Mouse (Mus musculus) forebrain, embryonic 10.5 days (tissue): Measurements from ENCODE around the gene Setd4. TPM values are rescaled to one million over a fixed set of nuclear protein-coding genes. Genes with fewer than 3 reads are reported as not detected.
A peak's percentile ranks its signal among the peaks of the same experiment; 100 is the strongest.

Source experiments
- DNase-seq: peaks from one replicate; pipeline ENCODE4 v3.0.0-alpha.2; 2017; ENCODE audit warnings: low spot score; ENCODE audit errors: extremely low spot score
- H3K27ac ChIP-seq: fragments of 300-500 bp; sonication (generic); 2 replicates; pipeline ENCODE4 v1.5.1; 2016; ENCODE audit warnings: mild to moderate bottlenecking
- H3K27me3 ChIP-seq: fragments of 300-500 bp; sonication (generic); 2 replicates; pipeline ENCODE4 v1.6.1; 2016; ENCODE audit warnings: mild to moderate bottlenecking; ENCODE audit not compliant: poor library complexity, severe bottlenecking
- H3K36me3 ChIP-seq: fragments of 300-500 bp; sonication (generic); replicated peaks from 2 replicates; pipeline ENCODE4 v1.6.1; 2016; ENCODE audit warnings: mild to moderate bottlenecking, moderate library complexity
- H3K4me1 ChIP-seq: fragments of 300-500 bp; sonication (generic); 2 replicates; pipeline ENCODE4 v1.6.1; 2016
- H3K4me3 ChIP-seq: fragments of 300-500 bp; sonication (generic); 2 replicates; pipeline ENCODE4 v1.5.1; 2016; ENCODE audit warnings: mild to moderate bottlenecking, moderate library complexity
- H3K9me3 ChIP-seq: fragments of 300-500 bp; sonication (generic); 2 replicates; pipeline ENCODE4 v1.6.1; 2016; ENCODE audit warnings: mild to moderate bottlenecking, moderate library complexity
- WGBS: fragments of 180-500 bp; shearing (Covaris S2); methylation state at CpG from one replicate; pipeline ENCODE4 v1.1.7; 2016; 5-methylcytosine and 5-hydroxymethylcytosine counted together
- polyA plus RNA-seq: library from polyadenylated mRNA; unstranded; fragments of >200 nt; fragmentation: Nextera tagmentation; extraction: Ambion mirVana; gene quantifications from 2 replicates; pipeline ENCODE4 v1.2.1, GENCODE M21; 2016

Gene Setd4
- polyA plus RNA-seq, 1 experiment from 2014 or later = 14.9 TPM

DNA sequence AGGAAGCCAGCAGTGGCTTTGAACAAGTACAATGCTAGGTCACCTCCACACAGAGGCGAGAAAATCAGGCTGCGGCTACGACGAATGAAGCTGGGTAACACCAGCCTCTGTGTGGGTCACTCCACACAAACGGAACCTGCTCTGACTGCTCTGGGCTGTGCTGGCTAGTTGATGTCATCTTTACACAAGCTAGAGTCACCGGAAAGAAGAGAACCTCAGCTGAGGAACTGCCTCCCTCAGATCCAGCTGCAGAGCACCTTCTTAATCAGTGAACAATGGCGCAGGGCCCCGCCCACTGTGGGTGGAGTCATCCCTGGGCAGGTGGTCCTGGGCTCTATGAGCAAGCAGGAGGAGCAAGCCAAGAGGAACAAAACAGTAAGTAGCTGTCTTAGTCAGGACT is 17.5 kb downstream of the Setd4 start:
- peaks cover 46% of the 10 kb centered on the region for H3K36me3 ChIP-seq
- H3K9me3 ChIP-seq = no peaks in the 10 kb centered on the region
- no peaks in the 10 kb centered on the region for H3K27me3 ChIP-seq
- peaks cover 13% of the 10 kb centered on the region for H3K4me1 ChIP-seq
- 58% methylated on average over 8 of the region's 8 CpGs for WGBS
- DNase-seq = no peak
- H3K4me3 ChIP-seq = no peak overlapping the region
- H3K27ac ChIP-seq = 0 out of 2 replicates have a peak overlapping the region, but pooled peaks have one; percentile 2

DNA sequence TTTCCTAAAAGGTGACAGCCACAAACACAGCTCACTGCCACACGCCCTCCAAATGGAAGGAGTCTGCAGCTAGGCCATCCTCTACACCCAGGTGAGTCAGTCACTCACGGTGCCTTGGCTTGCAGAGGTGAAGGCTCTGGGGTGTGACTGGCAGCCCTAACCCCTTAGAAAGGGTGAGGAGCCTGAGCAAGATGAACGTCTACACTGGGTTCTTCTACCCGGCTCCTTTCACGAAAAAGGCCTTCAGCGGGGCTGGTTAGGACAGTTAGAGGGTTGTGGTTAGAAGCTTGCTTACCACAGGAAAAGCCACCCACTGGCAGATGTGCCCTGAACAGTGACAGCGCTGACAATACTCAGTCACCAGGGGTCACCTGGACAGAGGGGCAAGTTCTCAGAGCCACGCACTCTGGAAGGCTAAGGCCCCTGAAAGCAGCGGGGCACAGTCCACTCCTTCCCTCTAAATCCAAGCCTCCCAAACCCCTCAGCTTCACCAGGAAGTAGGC is 18.1 kb downstream of the Setd4 start:
- Histone ChIP-seq H3K27me3 (no peaks in the 10 kb centered on the region), H3K4me3 (no peak overlapping the region), H3K27ac (0 out of 2 replicates have a peak overlapping the region, but pooled peaks have one; percentile 2), H3K36me3 (peaks cover 43% of the 10 kb centered on the region), H3K9me3 (no peaks in the 10 kb centered on the region), H3K4me1 (peaks cover 13% of the 10 kb centered on the region)
- 91% methylated on average over 9 of the region's 9 CpGs for WGBS
- DNase-seq = no peak

DNA sequence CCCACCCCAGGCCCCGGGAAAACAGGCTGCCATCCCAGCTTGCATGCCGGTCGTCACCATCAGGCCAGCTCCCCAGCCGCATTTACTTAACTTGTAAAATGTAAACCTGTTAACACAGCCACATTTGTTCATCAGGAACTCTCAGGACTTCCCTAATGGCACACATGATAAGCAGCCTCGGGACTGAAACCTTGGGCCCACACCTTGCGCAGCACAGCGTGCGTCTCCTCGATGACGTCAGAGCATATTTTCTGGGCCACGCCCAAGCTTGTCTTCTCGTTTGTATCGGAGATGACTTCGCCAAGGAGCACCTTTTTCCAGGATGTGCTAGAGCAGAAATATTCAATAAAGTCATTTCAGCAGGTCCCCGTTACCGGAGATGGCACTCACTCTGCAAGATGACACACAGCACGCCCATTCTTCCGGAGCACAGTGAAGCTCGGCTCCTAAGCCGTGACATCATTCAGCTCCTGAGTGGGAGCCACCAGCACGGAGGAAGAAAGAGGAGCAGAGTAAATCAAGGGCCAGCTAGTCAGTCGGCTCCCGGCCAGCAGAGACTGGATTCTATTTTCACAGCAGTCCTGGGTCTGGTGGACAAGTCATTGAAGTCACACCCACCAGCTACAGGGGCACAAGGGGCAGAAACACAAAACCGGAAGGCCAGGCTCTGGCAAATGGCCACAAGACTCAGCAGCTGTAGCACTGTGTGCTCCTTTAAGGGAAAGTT is 18.7 kb downstream of the Setd4 start:
- H3K27me3 ChIP-seq = no peaks in the 10 kb centered on the region
- DNase-seq = no peak
- 94% methylated on average over 24 of the region's 24 CpGs for whole genome bisulfite sequencing

DNA sequence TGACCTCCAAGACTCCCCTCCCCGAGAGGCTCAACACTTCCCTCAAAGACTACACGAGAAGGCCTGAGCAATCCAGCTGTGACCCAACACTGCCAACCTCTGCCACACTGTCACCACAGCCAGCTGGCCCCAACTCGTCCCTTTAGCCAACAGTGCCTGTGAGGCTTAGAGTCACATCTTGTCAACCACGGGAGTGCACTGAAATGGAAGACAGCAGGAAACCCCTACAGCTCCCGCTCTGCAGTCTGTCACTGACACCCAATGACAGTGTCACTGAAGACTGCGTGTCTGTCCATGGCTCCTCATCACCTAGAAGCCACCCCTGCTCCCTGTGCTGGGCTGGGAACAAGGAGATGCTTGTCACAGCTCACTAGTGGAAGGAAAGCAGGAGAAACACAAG is 22.7 kb downstream of the Setd4 start:
- no peak overlapping the region for H3K4me3 ChIP-seq
- H3K27ac ChIP-seq = no peak overlapping the region
- peaks cover 16% of the 10 kb centered on the region for H3K36me3 ChIP-seq
- WGBS = 72% methylated on average over 6 of the region's 6 CpGs
- no peaks in the 10 kb centered on the region for H3K27me3 ChIP-seq
- H3K9me3 ChIP-seq = no peaks in the 10 kb centered on the region
- DNase-seq = no peak
- H3K4me1 ChIP-seq = peaks cover 6% of the 10 kb centered on the region

More for the DNA sequence above, 18.7 kb downstream of the Setd4 start:
- Histone ChIP-seq H3K27ac (no peak overlapping the region), H3K9me3 (no peaks in the 10 kb centered on the region), H3K4me3 (no peak overlapping the region), H3K36me3 (peaks cover 37% of the 10 kb centered on the region), H3K4me1 (peaks cover 13% of the 10 kb centered on the region)

DNA sequence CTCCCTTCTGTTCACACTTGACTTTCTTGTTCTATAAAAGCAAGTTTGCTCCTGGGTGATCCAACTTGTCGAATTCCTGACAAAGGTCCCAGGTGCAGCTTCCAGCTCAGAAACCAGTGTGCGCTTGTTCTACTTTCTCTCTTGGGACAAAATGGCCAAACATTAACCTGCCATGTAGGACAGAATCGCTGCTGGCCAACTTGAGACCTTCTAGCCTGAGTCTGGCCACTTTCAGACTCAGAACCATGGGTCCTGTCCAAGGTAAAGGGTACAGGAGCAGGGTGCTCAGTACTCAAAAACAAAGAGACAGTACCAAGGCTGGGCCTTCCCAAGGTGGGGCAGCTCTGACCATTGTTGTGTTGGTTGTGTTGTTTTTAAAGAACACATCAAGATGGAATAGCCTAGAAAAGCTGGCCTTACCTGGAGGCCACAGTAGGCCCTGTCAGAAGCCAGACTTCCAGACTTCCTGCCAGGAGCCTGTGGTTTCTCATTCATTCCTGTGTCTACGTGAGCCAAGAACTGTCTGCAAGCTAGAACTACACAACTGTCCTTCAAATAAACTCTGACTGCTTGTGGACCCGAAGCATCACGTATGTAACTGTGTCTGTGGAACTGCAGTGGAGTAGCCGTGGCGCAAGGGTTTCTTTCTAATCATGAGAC is 25.4 kb downstream of the Setd4 start:
- 90% methylated on average over 8 of the region's 8 CpGs for WGBS

DNA sequence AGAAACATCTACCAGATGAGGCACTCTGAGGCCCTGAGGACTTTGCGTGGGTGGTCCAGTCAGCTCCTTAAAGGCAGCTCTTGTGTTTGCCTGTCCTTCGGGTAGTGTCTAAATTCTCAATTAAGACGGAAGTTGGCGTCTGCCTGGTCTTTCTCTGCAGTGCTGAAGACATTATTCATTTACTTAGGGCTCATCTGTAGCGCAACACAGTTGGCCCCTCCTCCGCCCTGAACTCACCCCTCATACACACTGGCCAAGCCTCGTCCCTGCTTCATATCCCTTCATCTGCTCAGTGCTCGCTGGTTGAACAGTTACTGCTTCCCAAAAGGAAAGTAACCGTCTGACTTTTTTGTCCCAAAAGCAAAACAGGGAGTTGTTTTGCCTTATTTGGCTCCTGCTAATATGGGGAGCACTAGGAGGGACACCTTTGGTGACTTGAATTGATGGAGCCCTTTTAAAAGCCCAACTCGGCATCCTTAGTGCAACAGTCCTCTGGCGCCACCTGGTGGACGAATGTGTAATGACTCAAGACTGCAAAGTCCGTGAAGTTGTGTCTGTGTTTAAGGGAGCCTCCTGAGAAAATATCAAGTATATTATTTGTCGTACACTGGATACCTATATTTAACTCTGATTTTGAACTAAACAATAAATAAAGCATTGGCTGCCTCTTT is 27.3 kb downstream of the Setd4 start:
- peaks cover 11% of the 10 kb centered on the region; the same call in 1 of the 2 replicates for H3K4me1 ChIP-seq
- H3K27ac ChIP-seq = no peak overlapping the region
- H3K4me3 ChIP-seq = no peak overlapping the region
- H3K9me3 ChIP-seq = no peaks in the 10 kb centered on the region
- no peaks in the 10 kb centered on the region for H3K27me3 ChIP-seq
- DNase-seq = peak; percentile 82
- H3K36me3 ChIP-seq = no peaks in the 10 kb centered on the region
- WGBS = 38% methylated on average over 14 of the region's 14 CpGs

More for the DNA sequence above, 25.4 kb downstream of the Setd4 start:
- no peak for DNase-seq
- no peak overlapping the region for H3K27ac ChIP-seq
- H3K27me3 ChIP-seq = no peaks in the 10 kb centered on the region
- H3K36me3 ChIP-seq = no peaks in the 10 kb centered on the region
- H3K4me1 ChIP-seq = peaks cover 11% of the 10 kb centered on the region; the same call in 1 of the 2 replicates
- H3K4me3 ChIP-seq = no peak overlapping the region
- H3K9me3 ChIP-seq = no peaks in the 10 kb centered on the region

DNA sequence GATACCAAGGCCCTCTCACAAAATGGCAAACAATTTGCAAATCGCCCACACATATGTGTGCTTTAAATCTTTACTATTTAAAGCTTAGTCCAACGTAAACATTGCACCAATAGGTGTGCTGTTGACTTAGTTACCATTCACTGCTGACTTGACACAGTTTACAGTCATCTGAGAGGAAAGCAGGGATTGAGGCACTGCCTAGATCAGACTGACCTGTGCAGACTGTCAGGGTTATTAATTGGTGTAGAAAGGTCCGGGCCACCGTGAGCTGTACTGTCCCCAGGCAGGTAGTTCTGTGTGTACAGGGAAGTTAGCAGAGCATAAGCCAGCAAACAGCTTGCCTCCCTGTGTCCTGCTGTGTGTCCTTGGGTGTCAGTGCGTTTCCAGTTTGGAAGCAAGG is 28.3 kb downstream of the Setd4 start:
- Histone ChIP-seq H3K27me3 (no peaks in the 10 kb centered on the region), H3K9me3 (no peaks in the 10 kb centered on the region), H3K4me3 (no peak overlapping the region), H3K36me3 (no peaks in the 10 kb centered on the region), H3K27ac (no peak overlapping the region), H3K4me1 (peaks cover 11% of the 10 kb centered on the region; the same call in 1 of the 2 replicates)
- 88% methylated on average over 5 of the region's 5 CpGs for WGBS
- no peak for DNase-seq

DNA sequence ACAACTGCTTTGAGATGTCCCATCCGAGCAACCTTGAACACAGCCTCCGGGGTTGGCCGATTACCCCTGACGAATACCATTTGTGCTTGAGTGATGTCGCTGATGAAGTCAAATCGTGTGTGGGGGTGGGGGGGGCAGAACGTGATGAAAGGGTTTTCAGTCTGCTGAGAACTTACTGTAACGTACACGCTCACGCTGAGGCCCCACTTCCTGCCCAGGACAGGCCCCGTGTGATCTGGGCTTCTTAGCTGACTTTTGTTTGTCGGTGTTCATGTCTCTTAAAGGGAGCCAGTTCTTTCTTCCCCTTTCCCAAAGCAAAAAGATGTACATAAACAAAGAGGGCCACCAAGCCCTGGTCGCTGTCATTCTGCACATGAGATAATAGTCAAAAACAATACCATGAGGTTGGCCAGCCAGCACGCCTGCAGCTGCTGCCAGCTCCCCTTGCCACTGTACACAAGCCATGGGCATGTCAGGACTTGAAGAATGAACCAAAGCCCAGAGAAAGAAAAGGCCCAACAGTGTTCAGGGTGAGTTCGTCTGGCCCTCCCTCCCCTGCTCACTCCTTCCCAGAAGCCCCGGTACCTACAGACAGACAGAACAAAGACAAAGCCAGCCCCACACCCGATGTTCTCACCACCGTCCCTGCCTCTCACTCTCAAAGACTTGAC is 29.2 kb downstream of the Setd4 start:
- no peak for DNase-seq
- H3K27ac ChIP-seq = 0 out of 2 replicates have a peak overlapping the region, but pooled peaks have one; percentile 49

DNA sequence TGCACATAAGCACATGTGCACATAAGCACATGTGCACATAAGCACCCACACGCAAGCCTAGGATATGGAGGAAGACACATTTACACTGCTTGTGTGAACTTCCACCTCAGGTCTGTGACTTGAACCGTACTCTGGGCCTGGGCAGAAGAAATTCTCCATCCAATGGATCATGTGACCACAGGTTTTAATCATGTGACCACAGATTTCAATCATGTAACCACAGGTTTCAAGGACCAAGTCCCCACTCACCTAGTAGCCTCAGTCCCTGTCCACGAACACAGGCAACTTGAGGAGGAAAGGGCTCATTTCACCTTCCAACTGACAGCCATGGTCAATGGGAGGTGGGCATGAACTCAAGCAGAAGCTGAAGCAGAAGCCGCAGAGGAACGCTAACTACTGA is 30.4 kb downstream of the Setd4 start:
- Histone ChIP-seq H3K36me3 (no peaks in the 10 kb centered on the region), H3K4me3 (no peak overlapping the region), H3K9me3 (no peaks in the 10 kb centered on the region), H3K27ac (no peak overlapping the region), H3K4me1 (peaks cover 11% of the 10 kb centered on the region; the same call in 1 of the 2 replicates), H3K27me3 (no peaks in the 10 kb centered on the region)
- WGBS = 95% methylated on average over 5 of the region's 5 CpGs
- no peak for DNase-seq

More for the DNA sequence above, 29.2 kb downstream of the Setd4 start:
- 74% methylated on average over 18 of the region's 18 CpGs for WGBS
- H3K27me3 ChIP-seq = no peaks in the 10 kb centered on the region
- H3K9me3 ChIP-seq = no peaks in the 10 kb centered on the region
- no peak overlapping the region for H3K4me3 ChIP-seq
- H3K36me3 ChIP-seq = no peaks in the 10 kb centered on the region
- H3K4me1 ChIP-seq = peaks cover 11% of the 10 kb centered on the region; the same call in 1 of the 2 replicates

DNA sequence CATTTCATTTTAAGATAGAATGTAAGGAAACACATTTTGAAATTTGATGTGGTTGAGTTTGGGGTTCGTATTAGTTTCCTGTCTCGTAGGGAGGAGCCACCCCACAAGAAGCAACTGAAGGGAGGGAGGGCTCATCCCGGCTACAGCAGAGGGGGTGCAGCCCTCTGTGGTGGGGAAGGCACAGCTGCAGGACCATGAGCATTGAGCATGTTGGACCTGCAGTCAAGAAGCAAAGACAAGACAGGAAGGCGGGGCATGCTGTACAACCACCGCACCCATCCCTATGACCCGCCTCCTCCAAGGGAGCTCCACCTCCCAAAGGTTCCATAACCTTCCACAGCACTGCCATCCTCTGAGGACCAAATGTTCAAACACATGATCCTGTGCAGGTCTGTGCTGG is 31.5 kb downstream of the Setd4 start:
- Histone ChIP-seq H3K9me3 (no peaks in the 10 kb centered on the region), H3K27me3 (no peaks in the 10 kb centered on the region), H3K36me3 (no peaks in the 10 kb centered on the region), H3K27ac (no peak overlapping the region), H3K4me1 (peaks cover 11% of the 10 kb centered on the region; the same call in 1 of the 2 replicates), H3K4me3 (no peak overlapping the region)
- DNase-seq = no peak
- 92% methylated on average over 6 of the region's 6 CpGs for WGBS

DNA sequence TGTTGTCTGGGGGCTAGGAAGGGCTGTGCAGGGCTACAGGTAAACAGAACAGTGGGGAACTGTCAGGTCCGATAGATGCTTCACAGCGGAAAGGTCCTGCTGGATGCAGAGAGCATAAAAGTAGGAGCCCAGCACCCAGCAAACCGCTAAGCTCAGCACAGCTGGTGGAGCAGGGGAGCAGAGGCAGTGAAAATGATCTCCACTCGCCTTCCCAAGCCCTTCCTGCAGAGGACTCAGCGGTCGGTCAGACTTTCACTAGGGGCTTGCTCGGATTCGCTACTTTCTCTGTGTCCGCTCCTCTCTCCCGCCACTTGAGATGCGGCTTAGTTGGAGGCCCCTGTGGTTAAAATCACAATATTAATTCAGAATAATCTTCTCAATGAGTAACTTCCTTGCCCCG is 45.4 kb downstream of the Setd4 start:
- Histone ChIP-seq H3K4me1 (peaks cover 22% of the 10 kb centered on the region), H3K27ac (no peak overlapping the region; the same call in 1 of the 2 replicates), H3K4me3 (peak overlapping the region; percentile 26; the same call in 1 of the 2 replicates), H3K9me3 (no peaks in the 10 kb centered on the region), H3K36me3 (no peaks in the 10 kb centered on the region), H3K27me3 (peaks cover 10% of the 10 kb centered on the region; the same call in 1 of the 2 replicates)
- WGBS = 6% methylated on average over 12 of the region's 12 CpGs
- DNase-seq = no peak

DNA sequence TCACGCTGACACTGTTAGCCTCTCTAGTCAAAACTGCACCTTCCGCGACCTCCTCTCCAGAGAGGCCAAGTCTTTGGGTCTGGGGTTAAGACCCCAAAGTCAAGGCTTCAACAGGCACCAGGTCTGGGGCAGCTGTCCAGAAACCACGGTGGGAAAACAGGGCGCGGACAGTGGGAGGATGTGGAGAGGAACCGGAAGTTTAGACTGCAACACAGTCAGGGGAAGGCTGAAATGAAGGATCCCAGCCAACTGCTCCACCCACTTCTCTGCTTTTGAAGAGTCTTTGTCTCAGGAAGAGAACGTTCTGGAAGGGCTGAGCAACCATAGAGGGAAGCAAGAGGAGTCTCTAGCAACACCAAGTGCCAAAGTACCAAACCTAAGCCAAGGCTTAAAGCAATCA is 46.2 kb downstream of the Setd4 start:
- Histone ChIP-seq H3K27me3 (peaks cover 10% of the 10 kb centered on the region; the same call in 1 of the 2 replicates), H3K4me1 (peaks cover 25% of the 10 kb centered on the region), H3K36me3 (no peaks in the 10 kb centered on the region), H3K4me3 (no peak overlapping the region), H3K9me3 (no peaks in the 10 kb centered on the region), H3K27ac (no peak overlapping the region)
- DNase-seq = no peak
- WGBS = 66% methylated on average over 8 of the region's 8 CpGs
